Mouse (Mus musculus) left cerebral cortex, adult 8-10 months (tissue): ENCODE data around the gene Alg1. TPM values are rescaled to one million over a fixed set of nuclear protein-coding genes. Genes with fewer than 3 reads are reported as not detected.
"Not testable (repeated sequence)": the region's sequence is repeated elsewhere in the genome, so short reads cannot be mapped to it uniquely, and the experiment has no call there.

Experiments used
- DNase-seq, 2 experiments: peaks; one replicate each; pipeline ENCODE4 v3.0.0; 2022; ENCODE audit warnings: low spot score in 2 of 2
- total RNA-seq, 4 experiments: library from RNA; stranded (reverse); gene quantifications; 2 replicates each; pipeline ENCODE4 v1.2.4; 2022

Gene Alg1
- total RNA-seq = 10 to 100 TPM; 26.4 to 34.8 (median 30.6) TPM

DNA sequence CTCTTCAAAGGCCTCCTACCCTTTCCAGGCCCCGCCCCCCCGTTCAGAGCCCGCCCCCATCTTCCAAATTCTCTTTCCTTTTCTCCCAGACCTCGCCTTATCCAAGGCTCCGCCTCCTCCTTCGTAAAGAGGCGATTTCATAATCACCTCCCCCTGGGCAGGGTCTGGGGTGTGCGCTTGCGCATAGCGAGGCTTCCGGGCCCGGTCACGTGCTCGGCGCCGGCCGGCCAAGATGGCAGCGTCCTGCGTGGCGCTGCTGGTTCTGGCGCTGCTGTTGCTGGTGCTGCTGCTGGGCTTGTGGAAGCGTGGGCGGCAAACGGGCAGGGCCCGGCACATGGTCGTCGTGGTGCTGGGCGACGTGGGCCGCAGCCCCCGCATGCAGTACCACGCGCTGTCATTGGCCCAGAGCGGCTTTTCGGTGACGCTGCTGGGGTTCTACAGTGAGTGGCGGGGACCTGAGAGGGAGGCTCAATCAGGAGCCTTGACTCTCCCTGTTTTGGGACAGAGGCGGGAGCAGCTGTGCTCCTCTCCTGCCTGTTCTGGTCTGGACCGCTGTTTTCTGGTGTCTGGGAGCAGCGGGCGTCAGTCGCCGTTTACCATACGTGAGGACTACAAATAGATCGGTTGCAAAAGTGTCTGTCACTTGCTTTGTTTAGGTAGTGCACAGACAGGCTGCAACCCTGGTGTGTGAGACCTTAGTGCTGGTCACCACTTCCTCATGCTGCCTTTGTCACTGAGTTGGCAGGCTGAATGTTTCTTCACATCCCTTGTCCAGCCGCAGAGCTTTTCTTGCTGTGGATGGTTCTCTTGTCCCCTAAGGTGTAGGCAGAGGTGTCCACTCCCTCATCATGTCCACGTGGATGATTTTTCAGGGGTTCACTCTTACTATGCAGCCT, at the start of gene Alg1:
Alg1 (plus strand) TSS at position 204 of the 896 bp plus-strand sequence.
- peak; percentile 86 to 94 for DNase-seq

GRCm38 (mm10) chr16:5184101-5184500, 49.3 kb upstream of the Alg1 start:
- DNase-seq = no peak

DNA sequence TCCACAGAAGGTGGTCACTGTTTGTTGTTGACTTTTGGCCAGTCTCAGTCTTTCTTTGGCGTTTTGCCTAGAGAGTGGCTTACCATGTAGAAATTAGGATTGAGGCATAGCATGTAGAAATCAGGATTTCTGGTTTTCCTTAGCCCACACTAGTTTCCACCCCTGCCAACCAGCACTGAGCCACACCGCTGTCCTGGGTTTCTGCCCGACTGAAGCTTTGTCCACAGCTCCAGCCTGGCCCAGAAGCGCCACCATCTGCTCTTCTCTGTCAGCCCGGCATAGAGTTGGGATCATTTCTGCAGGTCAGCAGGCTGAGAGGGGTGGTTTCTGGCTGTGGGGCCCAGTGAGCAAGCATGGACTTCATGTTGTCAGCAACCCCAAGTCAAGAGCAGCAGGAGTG, 48.5 kb upstream of the Alg1 start:
- DNase-seq = no peak

- no peak for DNase-seq
Measured at GRCm38 (mm10) chr16:5185691-5186090, 47.7 kb upstream of the Alg1 start.

GRCm38 (mm10) chr16:5186234-5186633, 47.2 kb upstream of the Alg1 start:
- DNase-seq = peak; percentile 23 to 61

DNA sequence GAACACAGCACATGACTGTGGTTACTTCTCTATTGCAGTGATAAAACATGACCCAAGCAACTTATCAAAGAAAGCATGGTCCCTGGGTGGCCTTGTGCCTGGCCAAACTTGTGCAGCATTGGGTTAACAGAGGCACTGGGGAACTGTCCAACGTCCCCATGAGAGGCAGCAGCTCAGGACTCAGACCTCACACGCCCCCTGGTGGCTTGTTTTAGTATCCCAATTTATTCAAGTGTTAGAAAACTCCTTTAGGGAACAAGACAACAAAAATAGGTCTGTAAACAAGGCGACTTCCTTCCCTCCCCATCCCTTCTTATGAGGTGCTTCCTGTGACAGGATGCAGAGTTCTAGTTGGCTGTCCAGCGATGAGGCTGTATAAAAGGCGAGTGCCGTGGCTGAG, 38.3 kb upstream of the Alg1 start:
- no peak for DNase-seq

- peak in 1 of 2 experiments; percentile 18 for DNase-seq
Measured at GRCm38 (mm10) chr16:5202681-5203080, 30.7 kb upstream of the Alg1 start.

- no peak for DNase-seq
Measured at GRCm38 (mm10) chr16:5203200-5203599, 30.2 kb upstream of the Alg1 start.

DNA sequence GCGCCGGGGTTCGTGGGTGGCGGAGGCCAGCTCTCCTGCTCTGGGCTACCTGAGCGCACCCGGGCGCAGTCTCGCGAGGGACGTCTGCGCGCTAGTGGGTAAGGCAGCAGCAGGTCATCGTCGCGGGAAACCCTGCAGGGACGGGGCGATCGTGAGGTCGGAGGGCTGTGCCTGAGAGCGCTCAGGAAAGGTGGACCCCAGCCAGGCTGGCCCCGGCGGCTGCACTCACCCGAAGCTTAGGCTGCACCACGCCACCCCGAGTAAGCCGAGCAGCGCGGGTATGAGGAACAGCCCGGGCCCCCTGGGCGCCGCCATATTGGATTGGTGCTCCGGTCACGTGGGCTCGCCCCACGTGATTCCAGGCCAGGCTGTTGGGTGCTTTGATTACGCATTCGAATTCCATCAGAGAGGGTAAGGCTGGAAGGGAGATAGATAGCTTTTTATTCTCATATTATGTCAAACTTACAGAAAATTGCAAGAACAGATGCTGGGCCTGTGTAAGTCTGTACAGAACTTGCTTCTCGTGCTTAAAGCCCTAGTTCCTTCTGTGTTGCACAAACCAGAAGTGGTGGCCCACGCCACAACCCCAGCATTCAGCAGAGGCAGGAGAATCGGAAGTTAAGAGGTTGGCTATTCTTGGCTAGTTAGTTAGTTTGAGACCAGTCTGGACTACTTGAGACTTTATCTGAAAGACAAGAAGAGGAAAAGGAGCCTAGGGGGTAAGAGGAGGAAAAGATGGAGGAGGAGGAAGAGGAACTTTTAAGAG, 29.6 kb upstream of the Alg1 start, which contains the start of gene Nagpa:
Nagpa (minus strand) TSS at position 345 of the 766 bp plus-strand sequence.
- DNase-seq = peak; percentile 61 to 81

DNA sequence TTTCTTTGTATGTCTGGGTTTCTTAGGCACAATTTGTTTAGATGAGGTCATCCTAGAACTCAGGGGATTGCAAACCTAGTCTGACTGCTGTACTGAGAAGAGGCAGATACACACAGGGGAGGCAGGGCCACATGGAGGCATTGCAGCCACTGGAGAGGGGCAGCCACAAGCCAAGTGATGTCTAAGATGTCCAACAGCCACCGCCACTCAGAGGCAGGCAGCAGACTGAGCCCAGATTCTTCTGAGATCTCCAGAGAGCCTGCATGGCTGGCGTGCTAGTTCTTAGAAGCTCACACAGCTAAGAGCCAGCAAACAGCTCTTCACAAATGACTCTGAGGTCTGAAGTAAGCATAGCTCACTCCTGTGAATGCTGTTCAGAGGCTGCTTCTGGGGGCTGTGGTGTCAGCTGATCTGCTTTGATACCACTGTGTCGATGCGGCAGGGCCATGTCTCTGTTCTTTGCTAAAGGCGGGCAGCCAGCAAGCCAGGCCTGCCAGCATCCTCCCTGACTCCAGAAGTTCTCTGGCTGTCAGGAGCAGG, 27.9 kb upstream of the Alg1 start:
- no peak for DNase-seq

- no peak for DNase-seq
Measured at GRCm38 (mm10) chr16:5206051-5206450, 27.4 kb upstream of the Alg1 start.

DNA sequence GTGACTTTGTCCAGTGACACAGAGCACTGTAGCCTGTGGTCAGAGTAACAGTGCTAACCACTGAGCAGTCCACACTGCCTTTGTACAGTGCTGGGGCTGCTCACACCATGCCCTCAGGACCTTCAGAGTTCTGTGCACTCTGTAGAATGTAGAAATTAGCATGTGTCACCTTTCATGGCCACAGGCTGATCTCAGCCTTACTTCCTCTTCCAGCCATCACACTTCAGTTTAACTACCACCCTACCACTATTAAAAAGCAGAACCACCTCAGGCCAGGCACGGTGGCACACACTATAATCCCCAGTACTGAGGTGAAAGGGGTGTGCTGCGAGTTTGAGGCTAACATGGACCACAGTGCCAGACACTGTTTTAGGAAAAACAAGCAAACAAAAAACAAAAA, 23.1 kb upstream of the Alg1 start:
- DNase-seq = no peak

DNA sequence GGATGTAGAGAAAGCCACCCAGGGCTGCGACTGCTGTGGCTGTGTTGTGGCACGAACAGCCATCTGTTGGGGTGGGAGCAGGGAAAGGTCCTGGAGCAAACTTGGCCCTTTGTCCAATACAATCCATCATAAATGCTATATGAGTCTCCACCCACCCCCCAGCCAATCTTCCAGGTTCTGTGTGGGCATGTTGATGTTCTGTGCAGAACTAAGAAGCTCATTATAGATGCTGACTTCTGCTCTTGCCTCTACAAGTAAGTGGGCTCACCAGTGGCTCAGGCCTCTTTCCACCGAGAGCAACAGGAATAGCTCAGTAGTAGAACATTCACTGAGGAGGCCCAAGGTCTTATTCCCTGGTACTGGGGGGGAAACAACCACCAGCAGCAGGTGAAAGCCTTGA, 21.3 kb upstream of the Alg1 start:
- peak in 1 of 2 experiments; percentile 48 for DNase-seq

- DNase-seq = no peak
Measured at GRCm38 (mm10) chr16:5214126-5214525, 19.3 kb upstream of the Alg1 start.

DNA sequence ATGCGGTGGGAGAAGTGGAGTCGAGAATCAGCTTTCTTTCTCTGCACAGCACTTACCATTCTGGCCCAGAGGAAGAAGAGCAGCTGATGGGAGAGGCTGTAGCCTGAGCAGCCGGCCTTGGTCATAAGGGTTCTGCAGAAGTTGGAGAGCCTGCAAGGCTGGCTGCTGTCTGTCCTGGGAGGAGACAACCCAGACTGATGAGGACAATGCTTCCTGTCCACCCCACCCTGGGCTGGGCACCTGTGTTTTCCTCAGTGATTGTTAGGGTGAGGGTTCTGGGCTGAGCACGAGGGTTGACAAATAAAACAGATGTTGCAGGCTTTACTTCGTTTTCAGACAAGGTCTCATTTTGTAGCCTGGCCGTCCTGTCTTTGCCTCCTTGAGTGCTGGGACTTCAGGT, 16.7 kb upstream of the Alg1 start:
- no peak for DNase-seq

- DNase-seq = no peak
Measured at GRCm38 (mm10) chr16:5217341-5218133, 15.9 kb upstream of the Alg1 start.

GRCm38 (mm10) chr16:5221403-5221802, 12.0 kb upstream of the Alg1 start:
- DNase-seq = no peak

- DNase-seq = no peak
Measured at GRCm38 (mm10) chr16:5222140-5222539, 11.3 kb upstream of the Alg1 start, which contains the start of gene AU021092. Gene AU021092 (minus strand): TSS chr16:5222299.

GRCm38 (mm10) chr16:5226534-5226933, 6.9 kb upstream of the Alg1 start:
- not testable (repeated sequence) for DNase-seq

DNA sequence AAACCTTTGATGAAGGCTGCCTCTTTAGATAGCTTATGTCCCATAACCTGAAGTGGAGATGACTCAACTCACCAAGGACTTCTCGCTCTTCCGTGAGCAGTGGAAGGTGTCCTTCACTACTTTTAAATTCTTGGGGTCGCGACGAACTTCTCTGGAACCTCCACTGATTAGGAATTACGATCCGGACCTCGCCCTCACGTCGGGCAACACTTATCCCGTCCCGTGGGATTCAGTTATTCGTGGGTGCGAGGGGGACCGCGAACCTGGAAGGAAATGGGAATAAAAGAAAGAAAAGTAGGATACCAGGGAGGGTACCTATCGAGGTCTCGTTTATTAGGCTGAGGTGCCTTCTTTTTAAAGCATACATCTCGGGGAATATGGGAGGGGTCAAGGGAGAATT, 5.9 kb upstream of the Alg1 start:
- not testable (repeated sequence) for DNase-seq

DNA sequence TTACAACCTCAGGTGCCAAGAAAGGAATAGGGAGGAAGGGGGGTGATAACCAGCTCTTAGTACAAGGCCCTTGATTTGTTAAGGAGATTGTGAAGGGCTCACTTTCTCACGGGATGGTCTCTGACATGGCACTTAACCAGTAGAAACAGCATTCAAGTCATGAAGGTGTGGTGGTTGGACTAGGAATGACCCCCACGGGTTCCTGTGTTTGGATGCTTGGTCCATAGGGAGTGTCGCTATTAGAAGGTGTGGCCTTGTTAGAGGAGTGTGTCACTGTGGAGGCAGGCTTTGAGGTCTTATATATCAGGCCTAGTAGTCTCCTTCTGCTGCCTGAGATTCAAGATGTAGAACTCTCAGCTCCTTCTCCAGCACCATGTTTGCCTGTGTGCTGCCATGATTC, 5.3 kb upstream of the Alg1 start:
- DNase-seq = not testable (repeated sequence)
